Mouse (Mus musculus): ENCODE results near the gene Llgl2.

DNA sequence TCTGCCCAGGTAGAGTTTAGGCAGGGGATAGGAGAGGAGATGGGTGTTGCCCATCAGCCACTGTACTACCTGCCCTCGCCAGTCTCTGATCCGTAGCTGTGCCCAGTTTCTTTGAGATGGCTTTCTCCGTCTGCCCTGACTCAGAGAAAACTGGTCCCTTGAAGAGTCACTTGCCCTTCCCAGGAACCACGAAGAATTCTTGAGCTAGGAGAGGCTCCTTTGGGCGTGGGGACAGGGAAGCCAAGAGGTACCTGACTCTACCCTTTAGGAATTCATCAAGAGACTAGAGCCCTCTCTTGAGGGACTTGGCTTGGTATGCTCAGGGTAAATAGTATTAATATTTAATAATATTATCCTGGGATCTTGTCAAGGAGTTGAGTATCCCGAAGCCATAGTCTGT lies 3.8 kb downstream of the Llgl2 start:
- TF ChIP-seq POLR2A (IDR thresholded peaks at IDR 0.05; ENCODE audit: insufficient read depth, low read depth, low read length): no peak
- no peak for TF ChIP-seq CTCF (IDR thresholded peaks at IDR 0.05)
